Mouse (Mus musculus) layer of hippocampus, postnatal 36 days (tissue): ENCODE measurements at regions not wholly inside any gene's neighbourhood (a gene's known extent, or its start where the extent isn't known, plus 50 kb on each side); places are given as distances from the start of the nearest gene placed in this dataset.

Experiments
- DNase-seq, 2 experiments: peaks; one replicate each; pipeline ENCODE4 v3.0.0; 2022

- no peak for DNase-seq
These were observed 212.4 kb upstream of the Jarid2 start for GRCm38 (mm10) chr13:44516863-44517262.

GRCm38 (mm10) chr13:44517312-44517711 lies 212.0 kb upstream of the Jarid2 start:
- no peak for DNase-seq

GRCm38 (mm10) chr13:44518215-44518614 lies 211.1 kb upstream of the Jarid2 start:
- DNase-seq: no peak

- DNase-seq: no peak
These were observed 205.8 kb upstream of the Jarid2 start for GRCm38 (mm10) chr13:44523516-44523915.

GRCm38 (mm10) chr13:44530867-44531564 lies 198.3 kb upstream of the Jarid2 start:
- no peak for DNase-seq

- DNase-seq: no peak
These were observed 196.6 kb upstream of the Jarid2 start for GRCm38 (mm10) chr13:44532631-44533180.

- DNase-seq: no peak
These were observed 194.6 kb upstream of the Jarid2 start for GRCm38 (mm10) chr13:44534575-44535080.

- DNase-seq: no peak
These were observed 193.8 kb upstream of the Jarid2 start for GRCm38 (mm10) chr13:44535441-44535840.

GRCm38 (mm10) chr13:44538238-44538637 lies 191.0 kb upstream of the Jarid2 start:
- no peak for DNase-seq

- DNase-seq: no peak
These were observed 188.9 kb upstream of the Jarid2 start for GRCm38 (mm10) chr13:44540401-44540800.

- no peak for DNase-seq
These were observed 188.0 kb upstream of the Jarid2 start for GRCm38 (mm10) chr13:44541243-44541653.

GRCm38 (mm10) chr13:44544786-44545185 lies 184.5 kb upstream of the Jarid2 start:
- no peak for DNase-seq

- DNase-seq: no peak
These were observed 183.0 kb upstream of the Jarid2 start for GRCm38 (mm10) chr13:44546289-44546688.

GRCm38 (mm10) chr13:44548880-44549279 lies 180.4 kb upstream of the Jarid2 start:
- DNase-seq: no peak

- no peak for DNase-seq
These were observed 175.9 kb upstream of the Jarid2 start for GRCm38 (mm10) chr13:44553363-44553762.

GRCm38 (mm10) chr13:44554686-44555463 lies 174.4 kb upstream of the Jarid2 start:
- DNase-seq: no peak

GRCm38 (mm10) chr13:44555979-44556378 lies 173.3 kb upstream of the Jarid2 start:
- DNase-seq: no peak

- DNase-seq: peak; percentile 16 to 20
These were observed 171.2 kb upstream of the Jarid2 start for GRCm38 (mm10) chr13:44558051-44558450.

- no peak for DNase-seq
These were observed 170.6 kb upstream of the Jarid2 start for GRCm38 (mm10) chr13:44558491-44559177.

GRCm38 (mm10) chr13:44559178-44559565 lies 170.1 kb upstream of the Jarid2 start:
- DNase-seq: no peak

- no peak for DNase-seq
These were observed 169.6 kb upstream of the Jarid2 start for GRCm38 (mm10) chr13:44559706-44560105.

- no peak for DNase-seq
These were observed 164.6 kb upstream of the Jarid2 start for GRCm38 (mm10) chr13:44564705-44565104.

GRCm38 (mm10) chr13:44567696-44568095 lies 161.6 kb upstream of the Jarid2 start:
- DNase-seq: no peak
